Mouse (Mus musculus) kidney, embryonic 15.5 days (tissue): ENCODE measurements around the gene Cass4. TPM values are rescaled to one million over a fixed set of nuclear protein-coding genes. Genes with fewer than 3 reads are reported as not detected.

Experiments used
- ATAC-seq: fragments of 200-750 bp; cut with Nextera tagmentation; replicated peaks from 2 replicates; pipeline ENCODE4 v1.8.0; 2017; ENCODE audit warnings: moderate TSS enrichment; ENCODE audit not compliant: low FRiP score
- H3K27ac ChIP-seq: fragments of 300-500 bp; sonication (generic); 2 replicates; pipeline ENCODE4 v1.5.1; 2015; ENCODE audit warnings: mild to moderate bottlenecking, inconsistent platforms
- H3K27me3 ChIP-seq: fragments of 300-500 bp; sonication (generic); 2 replicates; pipeline ENCODE4 v1.6.1; 2015; ENCODE audit warnings: inconsistent platforms
- H3K36me3 ChIP-seq: fragments of 300-500 bp; sonication (generic); 2 replicates; pipeline ENCODE4 v1.6.1; 2015; ENCODE audit warnings: inconsistent platforms
- H3K4me1 ChIP-seq: fragments of 300-500 bp; sonication (generic); 2 replicates; pipeline ENCODE4 v1.6.1; 2015; ENCODE audit warnings: inconsistent platforms
- H3K4me2 ChIP-seq: fragments of 300-500 bp; sonication (generic); 2 replicates; pipeline ENCODE4 v1.6.1; 2015; ENCODE audit warnings: moderate library complexity, mild to moderate bottlenecking, inconsistent platforms
- H3K4me3 ChIP-seq: fragments of 300-500 bp; sonication (generic); replicated peaks from 2 replicates; pipeline ENCODE4 v1.5.1; 2015; ENCODE audit warnings: mild to moderate bottlenecking, inconsistent platforms
- H3K9ac ChIP-seq: fragments of 300-500 bp; sonication (generic); 2 replicates; pipeline ENCODE4 v1.6.1; 2015; ENCODE audit warnings: mild to moderate bottlenecking, inconsistent platforms
- H3K9me3 ChIP-seq: fragments of 300-500 bp; sonication (generic); replicated peaks from 2 replicates; pipeline ENCODE4 v1.6.1; 2016; ENCODE audit warnings: inconsistent platforms
- WGBS: fragments of 180-500 bp; shearing (Covaris S2); methylation state at CpG from one replicate; pipeline ENCODE4 v1.1.7; 2015; ENCODE audit warnings: mixed read lengths; 5-methylcytosine and 5-hydroxymethylcytosine counted together
- polyA plus RNA-seq: library from polyadenylated mRNA; unstranded; fragments of >200 nt; fragmentation: Nextera tagmentation; extraction: Ambion mirVana; gene quantifications from 2 replicates; pipeline ENCODE4 v1.2.1, GENCODE M21; 2015

Gene Cass4
- 0.15 and 0.29 TPM in 2 replicates for polyA plus RNA-seq

- H3K27me3 ChIP-seq, result 0 out of 2 replicates have a peak, but pooled peaks cover 5% of the 10 kb centered on the region
- no peak for ATAC-seq
- WGBS, result 35% methylated on average over 13 of the region's 13 CpGs
- 0 out of 2 replicates have a peak, but pooled peaks cover 4% of the 10 kb centered on the region for H3K4me1 ChIP-seq
- peak within 1 kb of the TSS; percentile 2; the same call in 1 of the 2 replicates for H3K4me2 ChIP-seq
- no peaks in the 10 kb centered on the region for H3K36me3 ChIP-seq
- no peak within 1 kb of the TSS for H3K4me3 ChIP-seq
- H3K9ac ChIP-seq, result no peak within 1 kb of the TSS
- no peaks in the 10 kb centered on the region for H3K9me3 ChIP-seq
- H3K27ac ChIP-seq, result no peak within 1 kb of the TSS
Measured at GRCm38 (mm10) chr2:172393391-172394051, at the start of gene Cass4. Gene Cass4 (plus strand): TSS chr2:172393794.

GRCm38 (mm10) chr2:172344669-172345068, 48.9 kb upstream of the Cass4 start:
- peak overlapping the region; percentile 67 for H3K27ac ChIP-seq

GRCm38 (mm10) chr2:172345258-172345738, 48.3 kb upstream of the Cass4 start, which contains the start of gene Fam210b:
Gene Fam210b (plus strand): TSS chr2:172345565.
- H3K4me3 ChIP-seq, result peak within 1 kb of the TSS; percentile 78
- H3K27ac ChIP-seq, result peak within 1 kb of the TSS; percentile 67
- H3K4me2 ChIP-seq, result peak within 1 kb of the TSS; percentile 100
- H3K4me1 ChIP-seq, result peaks cover 20% of the 10 kb centered on the region
- no peaks in the 10 kb centered on the region for H3K27me3 ChIP-seq
- peak within 1 kb of the TSS; percentile 70 for H3K9ac ChIP-seq
- WGBS, result 0% methylated on average over 27 of the region's 35 CpGs
- H3K36me3 ChIP-seq, result no peaks in the 10 kb centered on the region
- peak; percentile 96 for ATAC-seq
- H3K9me3 ChIP-seq, result no peaks in the 10 kb centered on the region

More at GRCm38 (mm10) chr2:172344669-172345068, 48.9 kb upstream of the Cass4 start:
- no peaks in the 10 kb centered on the region for H3K9me3 ChIP-seq
- H3K4me3 ChIP-seq, result peak overlapping the region; percentile 78
- no peaks in the 10 kb centered on the region for H3K36me3 ChIP-seq
- WGBS, result 34% methylated on average over 5 of the region's 5 CpGs
- no peaks in the 10 kb centered on the region for H3K27me3 ChIP-seq
- ATAC-seq, result no peak
- H3K4me2 ChIP-seq, result peak overlapping the region; percentile 100
- peaks cover 20% of the 10 kb centered on the region for H3K4me1 ChIP-seq
- H3K9ac ChIP-seq, result no peak overlapping the region

GRCm38 (mm10) chr2:172346034-172346929, 47.3 kb upstream of the Cass4 start:
- Histone ChIP-seq H3K4me2 (peak overlapping the region; percentile 100), H3K9me3 (no peaks in the 10 kb centered on the region), H3K27ac (peak overlapping the region; percentile 37; the same call in 1 of the 2 replicates), H3K4me1 (peaks cover 24% of the 10 kb centered on the region), H3K36me3 (no peaks in the 10 kb centered on the region), H3K9ac (peak overlapping the region; percentile 70), H3K4me3 (peak overlapping the region; percentile 78), H3K27me3 (no peaks in the 10 kb centered on the region)
- no peak for ATAC-seq
- 9% methylated on average over 31 of the region's 31 CpGs for WGBS

- WGBS, result 53% methylated on average over 8 of the region's 8 CpGs
- peak overlapping the region; percentile 78 for H3K4me3 ChIP-seq
- peak overlapping the region; percentile 100; the same call in 1 of the 2 replicates for H3K4me2 ChIP-seq
Measured at GRCm38 (mm10) chr2:172346933-172347611, 46.5 kb upstream of the Cass4 start.

GRCm38 (mm10) chr2:172348297-172348950, 45.2 kb upstream of the Cass4 start:
- Histone ChIP-seq H3K9me3 (no peaks in the 10 kb centered on the region), H3K27me3 (no peaks in the 10 kb centered on the region), H3K4me2 (no peak overlapping the region), H3K27ac (no peak overlapping the region), H3K36me3 (no peaks in the 10 kb centered on the region; the same call in 1 of the 2 replicates), H3K4me1 (peaks cover 24% of the 10 kb centered on the region), H3K4me3 (no peak overlapping the region), H3K9ac (no peak overlapping the region)
- ATAC-seq, result no peak
- 44% methylated on average over 3 of the region's 3 CpGs for WGBS

More at GRCm38 (mm10) chr2:172346933-172347611, 46.5 kb upstream of the Cass4 start:
- Histone ChIP-seq H3K9ac (no peak overlapping the region), H3K36me3 (no peaks in the 10 kb centered on the region), H3K27me3 (no peaks in the 10 kb centered on the region), H3K27ac (no peak overlapping the region), H3K4me1 (peaks cover 24% of the 10 kb centered on the region), H3K9me3 (no peaks in the 10 kb centered on the region)
- ATAC-seq, result no peak

GRCm38 (mm10) chr2:172349776-172350175, 43.8 kb upstream of the Cass4 start:
- Histone ChIP-seq H3K27me3 (no peaks in the 10 kb centered on the region), H3K27ac (no peak overlapping the region), H3K36me3 (peaks cover 13% of the 10 kb centered on the region), H3K9me3 (no peaks in the 10 kb centered on the region), H3K4me3 (no peak overlapping the region), H3K4me1 (peaks cover 22% of the 10 kb centered on the region), H3K9ac (no peak overlapping the region), H3K4me2 (no peak overlapping the region)
- no peak for ATAC-seq
- 81% methylated on average over 14 of the region's 14 CpGs for WGBS

- peaks cover 18% of the 10 kb centered on the region; the same call in 1 of the 2 replicates for H3K4me1 ChIP-seq
- WGBS, result 47% methylated on average over 8 of the region's 8 CpGs
- no peak for ATAC-seq
Measured at GRCm38 (mm10) chr2:172350773-172351172, 42.8 kb upstream of the Cass4 start.

GRCm38 (mm10) chr2:172353218-172353617, 40.4 kb upstream of the Cass4 start:
- WGBS, result 88% methylated on average over 9 of the region's 9 CpGs
- no peak for ATAC-seq

More at GRCm38 (mm10) chr2:172350773-172351172, 42.8 kb upstream of the Cass4 start:
- Histone ChIP-seq H3K36me3 (peaks cover 23% of the 10 kb centered on the region), H3K27me3 (no peaks in the 10 kb centered on the region), H3K4me2 (no peak overlapping the region), H3K27ac (no peak overlapping the region), H3K9me3 (no peaks in the 10 kb centered on the region), H3K9ac (no peak overlapping the region), H3K4me3 (no peak overlapping the region)

GRCm38 (mm10) chr2:172354761-172355160, 38.8 kb upstream of the Cass4 start:
- no peak for ATAC-seq
- Histone ChIP-seq H3K4me1 (peaks cover 4% of the 10 kb centered on the region; the same call in 1 of the 2 replicates), H3K27me3 (no peaks in the 10 kb centered on the region), H3K9ac (no peak overlapping the region), H3K27ac (no peak overlapping the region), H3K9me3 (no peaks in the 10 kb centered on the region), H3K4me2 (no peak overlapping the region), H3K36me3 (peaks cover 63% of the 10 kb centered on the region), H3K4me3 (no peak overlapping the region)
- 76% methylated on average over 9 of the region's 9 CpGs for WGBS

More at GRCm38 (mm10) chr2:172353218-172353617, 40.4 kb upstream of the Cass4 start:
- H3K4me3 ChIP-seq, result no peak overlapping the region
- H3K9me3 ChIP-seq, result no peaks in the 10 kb centered on the region
- H3K27me3 ChIP-seq, result no peaks in the 10 kb centered on the region
- no peak overlapping the region for H3K9ac ChIP-seq
- H3K36me3 ChIP-seq, result peaks cover 48% of the 10 kb centered on the region
- H3K27ac ChIP-seq, result no peak overlapping the region
- H3K4me2 ChIP-seq, result no peak overlapping the region
- peaks cover 4% of the 10 kb centered on the region; the same call in 1 of the 2 replicates for H3K4me1 ChIP-seq

- Histone ChIP-seq H3K36me3 (peaks cover 74% of the 10 kb centered on the region), H3K4me1 (peaks cover 1% of the 10 kb centered on the region; the same call in 1 of the 2 replicates), H3K27ac (no peak overlapping the region), H3K4me3 (no peak overlapping the region), H3K9ac (no peak overlapping the region), H3K9me3 (no peaks in the 10 kb centered on the region), H3K27me3 (no peaks in the 10 kb centered on the region), H3K4me2 (no peak overlapping the region)
- ATAC-seq, result no peak
- WGBS, result 74% methylated on average over 5 of the region's 5 CpGs
Measured at GRCm38 (mm10) chr2:172355833-172356232, 37.8 kb upstream of the Cass4 start.
